Mouse (Mus musculus) heart, postnatal 10 days (tissue): Measurements from ENCODE around the gene Zcchc24. TPM values are rescaled to one million over a fixed set of nuclear protein-coding genes. Genes with fewer than 3 reads are reported as not detected.
"Not testable (repeated sequence)": the region's sequence is repeated elsewhere in the genome, so short reads cannot be mapped to it uniquely, and the experiment has no call there.

Experiments used
- DNase-seq, 2 experiments: peaks; one replicate each; pipeline ENCODE4 v3.0.0; 2021
- intact Hi-C: fragments of 180-260 bp; cut with DNase I; formaldehyde crosslinking; loops from one replicate; pipeline ENCODE4 v1.15.1; 2025
- total RNA-seq, 2 experiments: library from RNA; stranded (reverse); gene quantifications; 2 replicates each; pipeline ENCODE4 v1.2.3; 2021

Zcchc24 gene
- 10 to 100 TPM; 51.8 to 60.1 TPM for total RNA-seq

- intact Hi-C loops = loop anchor here (2.0 kb wide), 1 partner anchor 60 kb away; no protein-coding TSS in a partner anchor
- peak; percentile 93 to 95 for DNase-seq
These were observed at the start of gene Zcchc24 for GRCm38 (mm10) chr14:25768915-25769625. Gene Zcchc24 (minus strand): TSS chr14:25769039.

- DNase-seq = peak; percentile 80 to 81
- intact Hi-C loops = loop anchor here (1.0 kb wide), 1 partner anchor 16 kb away; no protein-coding TSS in a partner anchor
These were observed 47.6 kb upstream of the Zcchc24 start for GRCm38 (mm10) chr14:25816416-25816815.

GRCm38 (mm10) chr14:25814140-25814539, 45.3 kb upstream of the Zcchc24 start:
- DNase-seq = no peak
- intact Hi-C loops = no loop called here

- intact Hi-C loops, DNase-seq: not testable (repeated sequence)
These were observed 42.2 kb upstream of the Zcchc24 start for GRCm38 (mm10) chr14:25811026-25811425.

- intact Hi-C loops = no loop called here
- DNase-seq = no peak
These were observed 37.7 kb upstream of the Zcchc24 start for GRCm38 (mm10) chr14:25806561-25806960.

GRCm38 (mm10) chr14:25805871-25806270, 37.0 kb upstream of the Zcchc24 start:
- DNase-seq = peak; percentile 57 to 69
- intact Hi-C loops = no loop called here

GRCm38 (mm10) chr14:25803246-25803809, 34.5 kb upstream of the Zcchc24 start:
- intact Hi-C loops = loop anchor here (5.0 kb wide), 1 partner anchor 76 kb away; no protein-coding TSS in a partner anchor
- no peak for DNase-seq

- intact Hi-C loops = loop anchor here (5.0 kb wide), 1 partner anchor 75 kb away; no protein-coding TSS in a partner anchor
- peak; percentile 53 to 61 for DNase-seq
These were observed 33.7 kb upstream of the Zcchc24 start for GRCm38 (mm10) chr14:25802511-25802910.

GRCm38 (mm10) chr14:25800166-25800960, 31.5 kb upstream of the Zcchc24 start:
- peak; percentile 92 to 96 for DNase-seq
- intact Hi-C loops = loop anchor here (2.0 to 5.0 kb wide), 3 partner anchors 30 to 94 kb away; no protein-coding TSS in a partner anchor

GRCm38 (mm10) chr14:25796619-25797018, 27.8 kb upstream of the Zcchc24 start:
- no peak for DNase-seq
- intact Hi-C loops = no loop called here

- peak; percentile 79 to 80 for DNase-seq
- intact Hi-C loops = no loop called here
These were observed 26.8 kb upstream of the Zcchc24 start for GRCm38 (mm10) chr14:25795561-25796174.

GRCm38 (mm10) chr14:25795067-25795466, 26.2 kb upstream of the Zcchc24 start:
- DNase-seq = no peak
- intact Hi-C loops = no loop called here

- intact Hi-C loops = no loop called here
- DNase-seq = no peak
These were observed 25.5 kb upstream of the Zcchc24 start for GRCm38 (mm10) chr14:25794331-25794730.

GRCm38 (mm10) chr14:25790768-25791302, 22.0 kb upstream of the Zcchc24 start:
- DNase-seq = no peak
- intact Hi-C loops = no loop called here

GRCm38 (mm10) chr14:25789946-25790345, 21.1 kb upstream of the Zcchc24 start:
- DNase-seq = no peak
- intact Hi-C loops = no loop called here

GRCm38 (mm10) chr14:25789207-25789606, 20.4 kb upstream of the Zcchc24 start:
- DNase-seq = no peak
- intact Hi-C loops = no loop called here

- DNase-seq = no peak
- intact Hi-C loops = no loop called here
These were observed 19.4 kb upstream of the Zcchc24 start for GRCm38 (mm10) chr14:25788201-25788600.

- DNase-seq = no peak
- intact Hi-C loops = no loop called here
These were observed 18.6 kb upstream of the Zcchc24 start for GRCm38 (mm10) chr14:25787387-25787910.

GRCm38 (mm10) chr14:25786959-25787358, 18.1 kb upstream of the Zcchc24 start:
- intact Hi-C loops = no loop called here
- DNase-seq = peak; percentile 86 to 87

- DNase-seq = no peak
- intact Hi-C loops = no loop called here
These were observed 16.4 kb upstream of the Zcchc24 start for GRCm38 (mm10) chr14:25785210-25785609.
